Mouse (Mus musculus) embryonic facial prominence, embryonic 13.5 days (tissue): ENCODE data around the gene Pdlim3. TPM values are rescaled to one million over a fixed set of nuclear protein-coding genes. Genes with fewer than 3 reads are reported as not detected.

Experiments used
- ATAC-seq: fragments of 200-750 bp; cut with Nextera tagmentation; 2 replicates; pipeline ENCODE4 v1.8.0; 2017; ENCODE audit warnings: low read depth; ENCODE audit not compliant: insufficient number of reproducible peaks, insufficient read depth, low FRiP score, low TSS enrichment
- H3K27ac ChIP-seq: fragments of 300-500 bp; sonication (generic); 2 replicates; pipeline ENCODE4 v1.5.1; 2015; ENCODE audit warnings: moderate library complexity, mild to moderate bottlenecking, inconsistent platforms
- H3K27me3 ChIP-seq: fragments of 300-500 bp; sonication (generic); 2 replicates; pipeline ENCODE4 v1.6.1; 2015; ENCODE audit warnings: mild to moderate bottlenecking, inconsistent platforms
- H3K36me3 ChIP-seq: fragments of 300-500 bp; sonication (generic); 2 replicates; pipeline ENCODE4 v1.6.1; 2015; ENCODE audit warnings: mild to moderate bottlenecking, inconsistent platforms
- H3K4me1 ChIP-seq: fragments of 300-500 bp; sonication (generic); 2 replicates; pipeline ENCODE4 v1.6.1; 2015; ENCODE audit warnings: inconsistent platforms
- H3K4me2 ChIP-seq: fragments of 300-500 bp; sonication (generic); 2 replicates; pipeline ENCODE4 v1.6.1; 2015; ENCODE audit warnings: moderate library complexity, mild to moderate bottlenecking, inconsistent platforms
- H3K4me3 ChIP-seq: fragments of 300-500 bp; sonication (generic); 2 replicates; pipeline ENCODE4 v1.5.1; 2015; ENCODE audit warnings: mild to moderate bottlenecking, inconsistent platforms
- H3K9ac ChIP-seq: fragments of 300-500 bp; sonication (generic); 2 replicates; pipeline ENCODE4 v1.6.1; 2015; ENCODE audit warnings: mild to moderate bottlenecking, inconsistent platforms
- H3K9me3 ChIP-seq: fragments of 300-500 bp; sonication (generic); 2 replicates; pipeline ENCODE4 v1.6.1; 2016; ENCODE audit warnings: inconsistent platforms
- WGBS: fragments of 180-500 bp; shearing (Covaris S2); methylation state at CpG from one replicate; pipeline ENCODE4 v1.1.7; 2015; ENCODE audit warnings: mixed read lengths; 5-methylcytosine and 5-hydroxymethylcytosine counted together
- polyA plus RNA-seq: library from polyadenylated mRNA; unstranded; fragments of >200 nt; fragmentation: Nextera tagmentation; extraction: Ambion mirVana; gene quantifications from 2 replicates; pipeline ENCODE4 v1.2.1, GENCODE M21; 2015

Pdlim3 gene
- polyA plus RNA-seq, 1 experiment from 2014 or later, result 15.9 TPM

- ATAC-seq, result no peak
- Histone ChIP-seq H3K9ac (no peak overlapping the region), H3K9me3 (no peaks in the 10 kb centered on the region), H3K4me1 (no peaks in the 10 kb centered on the region), H3K36me3 (no peaks in the 10 kb centered on the region), H3K4me2 (no peak overlapping the region), H3K27ac (no peak overlapping the region), H3K4me3 (no peak overlapping the region), H3K27me3 (no peaks in the 10 kb centered on the region)
- 81% methylated on average over 7 of the region's 7 CpGs for WGBS
Observed at GRCm38 (mm10) chr8:45905591-45906250, 20.5 kb downstream of the Pdlim3 start.

- H3K36me3 ChIP-seq, result no peaks in the 10 kb centered on the region
- no peak overlapping the region for H3K9ac ChIP-seq
- no peaks in the 10 kb centered on the region for H3K9me3 ChIP-seq
- no peak overlapping the region for H3K4me3 ChIP-seq
- no peak for ATAC-seq
- no peaks in the 10 kb centered on the region for H3K27me3 ChIP-seq
- H3K4me1 ChIP-seq, result no peaks in the 10 kb centered on the region
- H3K27ac ChIP-seq, result no peak overlapping the region
- 82% methylated on average over 4 of the region's 4 CpGs for WGBS
- no peak overlapping the region for H3K4me2 ChIP-seq
Observed at GRCm38 (mm10) chr8:45906251-45906619, 21.0 kb downstream of the Pdlim3 start.

DNA sequence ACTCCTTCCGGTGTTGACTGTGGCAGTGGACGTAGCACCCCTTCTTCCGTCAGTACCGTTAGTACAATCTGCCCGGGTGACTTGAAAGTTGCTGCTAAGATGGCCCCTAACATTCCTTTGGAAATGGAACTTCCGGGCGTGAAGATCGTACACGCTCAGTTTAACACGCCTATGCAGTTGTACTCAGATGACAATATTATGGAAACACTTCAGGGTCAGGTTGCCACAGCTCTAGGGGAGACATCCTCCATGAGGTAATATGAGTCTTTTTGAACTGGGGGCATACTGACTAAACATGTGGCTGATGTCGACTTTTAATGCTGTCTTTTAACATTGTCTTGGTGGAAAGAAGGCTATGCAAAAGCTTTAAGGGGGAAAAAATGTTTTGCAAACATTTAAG lies 28.4 kb downstream of the Pdlim3 start:
- WGBS, result 74% methylated on average over 11 of the region's 11 CpGs

GRCm38 (mm10) chr8:45916496-45916895 lies 31.2 kb downstream of the Pdlim3 start:
- 83% methylated on average over 3 of the region's 3 CpGs for WGBS
- 0 out of 2 replicates have a peak, but pooled peaks cover 4% of the 10 kb centered on the region for H3K4me1 ChIP-seq
- no peak overlapping the region for H3K4me3 ChIP-seq
- H3K36me3 ChIP-seq, result no peaks in the 10 kb centered on the region
- H3K9me3 ChIP-seq, result no peaks in the 10 kb centered on the region
- no peak overlapping the region for H3K27ac ChIP-seq
- ATAC-seq, result no peak
- H3K27me3 ChIP-seq, result no peaks in the 10 kb centered on the region
- no peak overlapping the region for H3K4me2 ChIP-seq
- H3K9ac ChIP-seq, result no peak overlapping the region

More for the DNA sequence above, 28.4 kb downstream of the Pdlim3 start:
- H3K27me3 ChIP-seq, result no peaks in the 10 kb centered on the region
- no peak for ATAC-seq
- no peak overlapping the region for H3K9ac ChIP-seq
- H3K4me1 ChIP-seq, result 0 out of 2 replicates have a peak, but pooled peaks cover 4% of the 10 kb centered on the region
- H3K4me2 ChIP-seq, result no peak overlapping the region
- no peak overlapping the region for H3K4me3 ChIP-seq
- no peak overlapping the region for H3K27ac ChIP-seq
- H3K9me3 ChIP-seq, result no peaks in the 10 kb centered on the region
- H3K36me3 ChIP-seq, result no peaks in the 10 kb centered on the region

- H3K9me3 ChIP-seq, result no peaks in the 10 kb centered on the region
- H3K36me3 ChIP-seq, result no peaks in the 10 kb centered on the region
- no peak overlapping the region for H3K27ac ChIP-seq
- ATAC-seq, result no peak
- peak overlapping the region; percentile 36 for H3K4me2 ChIP-seq
- H3K4me3 ChIP-seq, result no peak overlapping the region
- 0 out of 2 replicates have a peak, but pooled peaks cover 4% of the 10 kb centered on the region for H3K4me1 ChIP-seq
- WGBS, result 46% methylated on average over 20 of the region's 20 CpGs
- no peak overlapping the region for H3K9ac ChIP-seq
- no peaks in the 10 kb centered on the region for H3K27me3 ChIP-seq
Observed at GRCm38 (mm10) chr8:45917040-45917679, 31.9 kb downstream of the Pdlim3 start.

DNA sequence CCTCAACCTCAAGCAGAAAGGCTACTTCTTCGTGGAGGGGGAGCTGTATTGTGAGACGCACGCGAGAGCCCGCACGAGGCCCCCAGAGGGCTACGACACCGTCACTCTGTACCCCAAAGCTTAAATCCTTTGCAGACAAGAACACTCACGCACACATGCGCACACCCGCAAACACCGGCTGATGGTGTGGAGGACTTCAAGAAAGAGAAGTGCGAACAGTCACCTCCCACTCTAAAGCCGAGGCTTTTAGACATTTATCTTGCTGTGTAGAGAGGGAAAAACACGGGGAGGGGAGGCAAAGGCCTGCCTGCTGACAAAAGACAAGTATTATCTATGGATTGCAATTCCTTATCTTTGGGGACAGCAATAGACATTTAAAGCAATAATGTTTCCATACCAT lies 33.6 kb downstream of the Pdlim3 start:
- no peak overlapping the region for H3K4me2 ChIP-seq
- no peaks in the 10 kb centered on the region for H3K27me3 ChIP-seq
- no peak overlapping the region for H3K27ac ChIP-seq
- no peak overlapping the region for H3K4me3 ChIP-seq
- no peak overlapping the region for H3K9ac ChIP-seq
- 0 out of 2 replicates have a peak, but pooled peaks cover 4% of the 10 kb centered on the region for H3K4me1 ChIP-seq
- ATAC-seq, result no peak
- WGBS, result 90% methylated on average over 15 of the region's 15 CpGs
- no peaks in the 10 kb centered on the region for H3K9me3 ChIP-seq
- no peaks in the 10 kb centered on the region for H3K36me3 ChIP-seq

DNA sequence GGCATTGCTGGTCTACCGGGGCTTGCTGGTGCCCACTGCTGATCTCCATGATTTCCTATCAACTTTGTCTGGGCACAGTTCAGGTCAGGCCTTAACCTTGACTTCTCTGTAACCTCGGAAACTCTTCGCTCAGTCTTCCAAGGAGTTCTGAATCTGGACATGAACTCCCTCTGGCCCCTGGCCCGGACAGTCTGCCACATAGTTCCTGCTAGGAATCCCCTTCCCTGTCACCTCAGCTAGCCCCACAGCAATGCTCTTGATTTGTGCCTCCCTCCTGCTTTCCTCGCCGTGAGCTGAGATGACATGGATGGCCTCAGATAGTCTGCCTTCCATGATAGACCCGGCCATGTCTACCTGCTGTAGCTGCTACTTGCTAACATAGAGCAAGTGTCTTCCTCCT lies 35.1 kb downstream of the Pdlim3 start:
- ATAC-seq, result no peak
- no peak overlapping the region for H3K4me2 ChIP-seq
- H3K36me3 ChIP-seq, result no peaks in the 10 kb centered on the region
- H3K27me3 ChIP-seq, result no peaks in the 10 kb centered on the region
- no peak overlapping the region for H3K9ac ChIP-seq
- no peaks in the 10 kb centered on the region for H3K9me3 ChIP-seq
- H3K4me1 ChIP-seq, result 0 out of 2 replicates have a peak, but pooled peaks cover 4% of the 10 kb centered on the region
- no peak overlapping the region for H3K4me3 ChIP-seq
- whole genome bisulfite sequencing, result 97% methylated on average over 7 of the region's 7 CpGs
- H3K27ac ChIP-seq, result no peak overlapping the region

DNA sequence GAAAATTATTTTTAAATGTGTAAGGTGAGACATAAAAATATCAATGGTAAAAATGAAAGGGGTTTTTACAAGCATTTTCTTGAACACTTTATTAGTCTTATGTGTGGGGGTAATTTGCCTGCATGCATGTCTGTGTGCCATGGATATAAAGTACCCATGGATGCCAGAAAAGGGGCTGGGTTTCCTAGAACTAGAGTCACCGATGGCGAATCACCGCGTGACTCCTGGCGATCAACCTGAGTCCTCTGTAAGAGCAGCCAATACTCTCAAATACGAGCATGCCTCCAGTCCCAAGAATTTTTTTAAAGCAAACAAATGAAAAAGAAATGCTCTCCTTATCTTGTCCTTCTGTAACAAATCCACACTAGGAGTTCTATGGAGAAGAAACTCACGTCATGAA lies 36.9 kb downstream of the Pdlim3 start:
- H3K9ac ChIP-seq, result no peak overlapping the region
- no peak for ATAC-seq
- 94% methylated on average over 7 of the region's 7 CpGs for WGBS

GRCm38 (mm10) chr8:45934582-45935014 lies 49.3 kb downstream of the Pdlim3 start, which contains the start of gene Ccdc110:
Gene Ccdc110, plus strand, starts transcription at chr8:45934619.
- Histone ChIP-seq H3K9me3 (0 out of 2 replicates have a peak, but pooled peaks cover 5% of the 10 kb centered on the region), H3K4me3 (peak within 1 kb of the TSS; percentile 35), H3K4me1 (no peaks in the 10 kb centered on the region), H3K36me3 (no peaks in the 10 kb centered on the region), H3K9ac (peak within 1 kb of the TSS; percentile 52), H3K27ac (no peak within 1 kb of the TSS), H3K27me3 (peaks cover 4% of the 10 kb centered on the region), H3K4me2 (peak within 1 kb of the TSS; percentile 60)
- ATAC-seq, result peak; percentile 69
- under 1% methylated on average over 23 of the region's 23 CpGs for WGBS

More for the DNA sequence above, 36.9 kb downstream of the Pdlim3 start:
- Histone ChIP-seq H3K4me3 (no peak overlapping the region), H3K36me3 (no peaks in the 10 kb centered on the region), H3K27ac (no peak overlapping the region), H3K4me2 (no peak overlapping the region), H3K27me3 (no peaks in the 10 kb centered on the region), H3K9me3 (no peaks in the 10 kb centered on the region), H3K4me1 (0 out of 2 replicates have a peak, but pooled peaks cover under 1% of the 10 kb centered on the region)

- H3K4me2 ChIP-seq, result no peak overlapping the region
- no peaks in the 10 kb centered on the region for H3K9me3 ChIP-seq
- H3K36me3 ChIP-seq, result no peaks in the 10 kb centered on the region
- 89% methylated on average over 9 of the region's 9 CpGs for WGBS
- no peaks in the 10 kb centered on the region for H3K4me1 ChIP-seq
- ATAC-seq, result no peak
- H3K9ac ChIP-seq, result no peak overlapping the region
- no peak overlapping the region for H3K4me3 ChIP-seq
- peaks cover 4% of the 10 kb centered on the region for H3K27me3 ChIP-seq
- H3K27ac ChIP-seq, result no peak overlapping the region
Observed at GRCm38 (mm10) chr8:45936986-45937385, 51.7 kb downstream of the Pdlim3 start.

GRCm38 (mm10) chr8:45946283-45946682 lies 61.0 kb downstream of the Pdlim3 start:
- Histone ChIP-seq H3K4me1 (no peaks in the 10 kb centered on the region), H3K27me3 (no peaks in the 10 kb centered on the region), H3K9ac (no peak overlapping the region)

GRCm38 (mm10) chr8:45950622-45951021 lies 65.4 kb downstream of the Pdlim3 start:
- Histone ChIP-seq H3K9me3 (no peaks in the 10 kb centered on the region), H3K4me3 (no peak overlapping the region), H3K36me3 (no peaks in the 10 kb centered on the region), H3K4me1 (no peaks in the 10 kb centered on the region), H3K27me3 (no peaks in the 10 kb centered on the region), H3K9ac (no peak overlapping the region), H3K4me2 (no peak overlapping the region), H3K27ac (no peak overlapping the region)
- ATAC-seq, result no peak
- 46% methylated on average over 2 of the region's 2 CpGs for WGBS

More at GRCm38 (mm10) chr8:45946283-45946682, 61.0 kb downstream of the Pdlim3 start:
- no peak for ATAC-seq
- Histone ChIP-seq H3K4me2 (no peak overlapping the region), H3K27ac (no peak overlapping the region), H3K9me3 (no peaks in the 10 kb centered on the region), H3K4me3 (no peak overlapping the region), H3K36me3 (no peaks in the 10 kb centered on the region)
- WGBS, result 89% methylated on average over 4 of the region's 4 CpGs
